Mouse (Mus musculus) brain, embryonic 14.5 days (tissue): ENCODE results near the gene Als2cr12. TPM values are rescaled to one million over a fixed set of nuclear protein-coding genes. Genes with fewer than 3 reads are reported as not detected.
"Not testable (repeated sequence)": the region's sequence is repeated elsewhere in the genome, so short reads cannot be mapped to it uniquely, and the experiment has no call there.

Experiments used
- DNase-seq: peaks from one replicate; pipeline ENCODE4 v3.0.0-alpha.2; 2011; ENCODE audit warnings: low read depth
- CTCF ChIP-seq: fragments of 200-500 bp; IDR thresholded peaks from 2 replicates; pipeline ENCODE4 v1.5.1; 2012; ENCODE audit warnings: inconsistent platforms, mild to moderate bottlenecking, moderate library complexity, borderline replicate concordance; ENCODE audit not compliant: insufficient read depth, insufficient read length; ENCODE audit errors: extremely low read depth
- POLR2A ChIP-seq: fragments of 200-500 bp; IDR thresholded peaks from 2 replicates; pipeline ENCODE4 v1.6.1; 2012; ENCODE audit warnings: mild to moderate bottlenecking, inconsistent platforms, borderline replicate concordance; ENCODE audit not compliant: poor library complexity, insufficient read depth, insufficient read length, severe bottlenecking; ENCODE audit errors: extremely low read depth
- polyA plus RNA-seq: library from polyadenylated mRNA; depleted of rRNA; stranded (reverse); fragments of >200 nt; gene quantifications from 2 replicates; pipeline ENCODE4 v1.2.3, GENCODE M21; 2012

The Als2cr12 gene
- polyA plus RNA-seq, 1 experiment, result not detected

GRCm38 (mm10) chr1:58652480-58653403 lies 43.0 kb downstream of the Als2cr12 start:
- TF ChIP-seq POLR2A (no peak), CTCF (no peak)
- DNase-seq, result peak; percentile 72

GRCm38 (mm10) chr1:58651571-58652456 lies 44.0 kb downstream of the Als2cr12 start:
- not testable (repeated sequence) for DNase-seq

DNA sequence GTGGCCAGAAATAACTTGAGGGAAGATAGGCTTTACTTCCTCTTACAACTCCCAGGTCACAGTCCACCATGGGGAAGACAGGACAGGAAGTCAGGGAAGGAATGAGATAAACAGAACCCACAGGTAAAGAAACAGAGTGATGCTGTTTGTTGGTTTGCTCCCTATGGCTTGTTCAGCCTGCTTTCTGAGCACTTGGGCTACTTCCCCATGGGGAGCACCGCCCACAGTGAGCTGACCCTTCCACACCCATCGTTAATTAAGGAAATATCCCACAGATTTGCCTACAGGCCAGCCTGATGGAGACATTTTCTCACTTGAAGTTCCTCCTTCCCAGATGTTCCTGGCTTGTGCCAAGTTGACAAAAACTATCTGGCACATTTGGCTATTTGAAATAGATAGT lies 66.9 kb downstream of the Als2cr12 start:
- DNase-seq, result not testable (repeated sequence)

- no peak for TF ChIP-seq CTCF
- no peak for TF ChIP-seq POLR2A
- DNase-seq, result peak; percentile 22
Measured at GRCm38 (mm10) chr1:58621996-58622748, 73.6 kb downstream of the Als2cr12 start.

GRCm38 (mm10) chr1:58621251-58621650 lies 74.5 kb downstream of the Als2cr12 start:
- no peak for TF ChIP-seq POLR2A
- no peak for TF ChIP-seq CTCF
- no peak for DNase-seq

DNA sequence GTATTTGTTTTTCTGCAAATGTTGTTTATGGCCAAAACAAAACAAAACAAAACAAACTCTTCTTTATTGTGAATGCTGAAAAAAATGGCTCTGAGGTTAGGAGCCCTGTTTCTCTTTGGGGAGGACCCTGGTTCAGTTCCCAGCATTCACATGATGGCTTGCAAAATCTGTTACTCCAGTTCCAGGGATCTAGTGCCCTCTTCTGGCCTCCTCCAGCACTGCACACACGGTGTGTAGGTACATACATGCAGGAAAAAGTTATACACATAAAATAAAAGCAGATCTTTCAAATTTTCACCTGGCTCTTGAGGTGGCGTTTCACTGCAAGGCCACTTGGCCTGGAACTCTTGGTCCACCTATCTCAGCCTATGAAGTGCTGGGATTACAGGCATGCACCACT lies 77.0 kb downstream of the Als2cr12 start:
- no peak for TF ChIP-seq CTCF
- no peak for TF ChIP-seq POLR2A
- no peak for DNase-seq

GRCm38 (mm10) chr1:58617978-58618668 lies 77.7 kb downstream of the Als2cr12 start:
- TF ChIP-seq CTCF, result no peak
- TF ChIP-seq POLR2A, result no peak
- DNase-seq, result no peak

GRCm38 (mm10) chr1:58617076-58617475 lies 78.7 kb downstream of the Als2cr12 start:
- TF ChIP-seq CTCF, result no peak
- no peak for TF ChIP-seq POLR2A
- peak; percentile 43 for DNase-seq

DNA sequence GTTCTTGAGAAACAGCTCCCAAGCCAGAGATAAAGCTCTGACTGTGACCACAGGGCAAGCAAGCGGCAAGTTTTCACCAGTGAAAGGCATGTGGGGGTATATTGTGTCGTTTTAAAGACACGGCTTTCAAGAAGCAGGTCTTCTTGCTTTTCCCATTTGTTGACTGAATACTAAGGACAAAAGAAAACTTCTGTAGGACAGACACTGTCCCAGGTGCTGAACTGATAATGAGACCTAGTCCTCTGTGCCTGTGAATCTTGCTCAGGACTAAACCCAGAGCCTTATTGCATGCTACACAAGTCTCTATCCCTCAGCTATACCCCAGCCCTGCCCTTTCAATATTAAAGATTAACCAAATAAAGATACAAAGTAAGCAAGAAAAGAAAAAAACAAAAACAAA lies 79.6 kb downstream of the Als2cr12 start:
- DNase-seq, result no peak
- TF ChIP-seq POLR2A (no peak), CTCF (no peak)

DNA sequence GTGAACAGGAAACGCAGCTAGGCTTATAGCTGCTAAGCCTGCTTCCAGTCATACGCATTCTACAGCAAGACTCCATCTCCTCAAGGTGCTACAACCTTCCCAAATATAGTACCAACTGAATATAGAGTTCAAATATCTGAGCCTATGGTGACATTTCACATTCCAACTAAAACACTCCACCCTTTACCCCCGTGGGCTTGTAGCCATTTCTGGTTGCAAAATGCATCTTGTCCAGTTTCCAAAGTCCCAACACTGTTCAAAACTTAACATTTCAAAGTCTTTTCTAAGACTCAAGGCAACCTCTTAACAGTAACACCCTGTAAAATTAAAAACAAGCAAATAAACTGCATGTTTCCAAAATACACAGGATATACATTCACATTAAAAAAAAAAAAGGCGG lies 80.6 kb downstream of the Als2cr12 start:
- no peak for DNase-seq
- TF ChIP-seq POLR2A (no peak), CTCF (no peak)

- no peak for DNase-seq
- TF ChIP-seq POLR2A, result no peak
- no peak for TF ChIP-seq CTCF
Measured at GRCm38 (mm10) chr1:58614424-58614823, 81.4 kb downstream of the Als2cr12 start.
